Mouse (Mus musculus) embryonic facial prominence, embryonic 11.5 days (tissue): ENCODE measurements at regions not wholly inside any gene's neighbourhood (a gene's known extent, or its start where the extent isn't known, plus 50 kb on each side); places are given as distances from the start of the nearest gene placed in this dataset.

Source experiments
- ATAC-seq: fragments of 200-750 bp; cut with Nextera tagmentation; replicated peaks from 2 replicates; pipeline ENCODE4 v1.8.0; 2017; ENCODE audit warnings: low read depth; ENCODE audit not compliant: insufficient number of reproducible peaks, low FRiP score, low TSS enrichment
- DNase-seq: peaks from one replicate; pipeline ENCODE4 v3.0.0-alpha.2; 2015; ENCODE audit warnings: low spot score
- H3K27ac ChIP-seq: fragments of 300-500 bp; sonication (generic); replicated peaks from 2 replicates; pipeline ENCODE4 v1.5.1; 2014; ENCODE audit warnings: mild to moderate bottlenecking, low read depth, low read length, control low read depth
- H3K27me3 ChIP-seq: fragments of 300-500 bp; sonication (generic); 2 replicates; pipeline ENCODE4 v1.6.1; 2014; ENCODE audit warnings: mild to moderate bottlenecking, low read length, moderate library complexity, mixed read lengths; ENCODE audit not compliant: control insufficient read depth, insufficient read depth
- H3K36me3 ChIP-seq: fragments of 300-500 bp; sonication (generic); replicated peaks from 2 replicates; pipeline ENCODE4 v1.6.1; 2014; ENCODE audit warnings: low read depth, mild to moderate bottlenecking, low read length, moderate library complexity, mixed read lengths; ENCODE audit not compliant: control insufficient read depth, insufficient read depth
- H3K4me1 ChIP-seq: fragments of 300-500 bp; sonication (generic); 2 replicates; pipeline ENCODE4 v1.6.1; 2014; ENCODE audit warnings: low read length, mixed read lengths; ENCODE audit not compliant: control insufficient read depth, insufficient read depth
- H3K4me2 ChIP-seq: fragments of 300-500 bp; sonication (generic); 2 replicates; pipeline ENCODE4 v1.6.1; 2014; ENCODE audit warnings: low read depth, mild to moderate bottlenecking, control low read depth, low read length, moderate library complexity
- H3K4me3 ChIP-seq: fragments of 300-500 bp; sonication (generic); 2 replicates; pipeline ENCODE4 v1.5.1; 2014; ENCODE audit warnings: low read depth, low read length, control low read depth
- H3K9ac ChIP-seq: fragments of 300-500 bp; sonication (generic); replicated peaks from 2 replicates; pipeline ENCODE4 v1.6.1; 2014; ENCODE audit warnings: mild to moderate bottlenecking, control low read depth, low read length
- H3K9me3 ChIP-seq: fragments of 300-500 bp; sonication (generic); replicated peaks from 2 replicates; pipeline ENCODE4 v1.6.1; 2016; ENCODE audit warnings: mild to moderate bottlenecking, low read length, inconsistent platforms, mixed read lengths; ENCODE audit not compliant: control insufficient read depth
- WGBS: fragments of 180-500 bp; shearing (Covaris S2); extraction: QIAGEN DNeasy Blood & Tissue Kit; methylation state at CpG from one replicate; pipeline ENCODE4 v1.1.7; 2014; 5-methylcytosine and 5-hydroxymethylcytosine counted together

DNA sequence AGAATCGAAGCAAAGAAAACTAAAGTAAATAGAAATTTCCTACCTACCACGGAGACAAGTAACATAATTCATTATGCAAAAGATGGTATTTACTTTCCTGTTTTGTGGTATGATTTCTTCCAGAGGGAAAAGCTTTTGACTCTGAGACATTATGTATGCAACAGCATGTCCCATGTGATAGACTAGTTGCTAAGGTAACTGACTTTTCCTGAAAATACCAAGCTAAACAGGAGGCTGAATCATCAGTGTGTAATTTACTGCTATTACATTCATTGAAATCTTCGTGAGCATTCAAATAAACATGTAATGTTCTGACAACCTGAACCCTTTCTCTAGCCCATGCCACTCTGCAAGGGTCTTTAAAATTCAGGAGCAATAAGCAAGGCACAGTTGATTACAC is 118.6 kb upstream of the P2ry1 start:
- no peak overlapping the region for H3K4me2 ChIP-seq
- WGBS = 57% methylated on average over 3 of the region's 3 CpGs
- H3K27me3 ChIP-seq = no peaks in the 10 kb centered on the region
- DNase-seq (no peak), ATAC-seq (no peak)
- H3K36me3 ChIP-seq = no peaks in the 10 kb centered on the region
- no peak overlapping the region for H3K27ac ChIP-seq
- no peaks in the 10 kb centered on the region; the same call in 1 of the 2 replicates for H3K4me1 ChIP-seq
- no peak overlapping the region for H3K9ac ChIP-seq
- no peak overlapping the region for H3K4me3 ChIP-seq
- no peaks in the 10 kb centered on the region for H3K9me3 ChIP-seq

GRCm38 (mm10) chr3:60889191-60889861 is 113.3 kb upstream of the P2ry1 start:
- 90% methylated on average over 4 of the region's 4 CpGs for WGBS
- no peak overlapping the region for H3K4me3 ChIP-seq

DNA sequence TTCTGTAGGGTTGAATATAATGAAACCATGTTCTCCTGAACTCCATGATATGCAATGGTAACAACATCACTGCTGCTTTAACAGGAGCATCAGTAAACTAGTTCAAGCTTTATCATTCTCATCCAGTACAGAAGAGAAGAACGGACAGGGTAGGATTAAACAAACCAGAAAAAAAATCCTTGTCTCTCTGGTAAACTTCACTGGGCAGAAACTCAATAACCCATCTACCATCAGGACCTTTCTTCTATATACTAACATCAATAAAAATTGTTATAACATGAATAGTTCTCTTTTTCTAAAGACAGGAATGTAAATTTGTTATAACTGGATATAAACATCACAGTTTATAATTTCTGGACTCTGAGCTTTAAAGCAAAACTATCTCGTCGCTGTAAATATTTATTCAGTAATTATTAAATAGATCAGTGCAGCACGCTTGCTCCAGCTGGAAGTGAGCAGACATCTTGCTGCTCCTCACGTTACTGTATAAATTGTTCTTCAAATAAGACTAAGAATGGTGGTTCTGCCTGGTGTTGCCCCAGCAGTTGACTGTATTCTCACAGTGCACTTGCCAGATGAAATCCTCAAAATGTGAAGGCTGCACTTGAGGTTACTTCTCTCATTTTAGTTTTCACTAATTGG is 104.8 kb upstream of the P2ry1 start:
- H3K4me3 ChIP-seq = no peak overlapping the region
- H3K27ac ChIP-seq = no peak overlapping the region
- H3K9me3 ChIP-seq = no peaks in the 10 kb centered on the region
- H3K4me1 ChIP-seq = no peaks in the 10 kb centered on the region
- DNase-seq (no peak), ATAC-seq (no peak)
- no peak overlapping the region for H3K9ac ChIP-seq
- no peaks in the 10 kb centered on the region for H3K36me3 ChIP-seq
- H3K27me3 ChIP-seq = no peaks in the 10 kb centered on the region
- WGBS = 80% methylated on average over 5 of the region's 5 CpGs
- no peak overlapping the region for H3K4me2 ChIP-seq

More at GRCm38 (mm10) chr3:60889191-60889861, 113.3 kb upstream of the P2ry1 start:
- no peak for DNase-seq
- no peaks in the 10 kb centered on the region for H3K9me3 ChIP-seq
- no peak overlapping the region for H3K9ac ChIP-seq
- no peak overlapping the region for H3K4me2 ChIP-seq
- no peak overlapping the region for H3K27ac ChIP-seq
- H3K36me3 ChIP-seq = no peaks in the 10 kb centered on the region
- ATAC-seq = no peak
- no peaks in the 10 kb centered on the region for H3K4me1 ChIP-seq
- no peaks in the 10 kb centered on the region for H3K27me3 ChIP-seq

- ATAC-seq = no peak
Measured at GRCm38 (mm10) chr3:60898720-60899119, 103.9 kb upstream of the P2ry1 start.

GRCm38 (mm10) chr3:60901571-60901970 is 101.0 kb upstream of the P2ry1 start:
- Histone ChIP-seq H3K9ac (no peak overlapping the region), H3K36me3 (no peaks in the 10 kb centered on the region), H3K27me3 (no peaks in the 10 kb centered on the region), H3K4me2 (no peak overlapping the region), H3K27ac (no peak overlapping the region), H3K4me1 (no peaks in the 10 kb centered on the region), H3K9me3 (no peaks in the 10 kb centered on the region), H3K4me3 (no peak overlapping the region)
- DNase-seq (no peak), ATAC-seq (no peak)
- 81% methylated on average over 2 of the region's 2 CpGs for WGBS

More at GRCm38 (mm10) chr3:60898720-60899119, 103.9 kb upstream of the P2ry1 start:
- Histone ChIP-seq H3K4me3 (no peak overlapping the region), H3K9me3 (no peaks in the 10 kb centered on the region), H3K36me3 (no peaks in the 10 kb centered on the region), H3K27me3 (no peaks in the 10 kb centered on the region), H3K27ac (no peak overlapping the region), H3K4me2 (no peak overlapping the region), H3K4me1 (no peaks in the 10 kb centered on the region), H3K9ac (no peak overlapping the region)
- no peak for DNase-seq
- WGBS = 60% methylated on average over 1 of the region's 1 CpGs

DNA sequence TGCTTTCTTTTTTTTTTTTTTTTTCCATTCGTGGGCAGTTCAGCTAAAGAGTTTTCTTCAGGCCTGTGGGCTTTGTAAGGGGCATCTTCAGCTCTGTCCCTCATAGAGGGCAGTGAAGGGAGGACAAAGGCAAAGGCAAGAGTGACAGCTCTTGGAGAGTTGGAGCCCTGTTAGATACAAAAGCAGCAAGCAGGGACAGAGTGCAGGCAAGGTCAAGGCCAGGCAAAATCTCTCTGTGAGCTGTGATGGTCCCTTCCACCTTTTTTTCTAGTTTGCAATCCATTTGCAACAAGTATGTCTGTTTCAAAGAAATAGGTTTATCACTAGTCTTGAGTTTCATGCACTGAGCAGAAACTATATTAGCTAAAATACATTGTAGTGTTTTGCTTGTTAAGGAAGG is 86.2 kb upstream of the P2ry1 start:
- Histone ChIP-seq H3K4me2 (no peak overlapping the region), H3K4me1 (no peaks in the 10 kb centered on the region), H3K27ac (no peak overlapping the region), H3K9me3 (no peaks in the 10 kb centered on the region), H3K27me3 (no peaks in the 10 kb centered on the region), H3K9ac (no peak overlapping the region), H3K36me3 (no peaks in the 10 kb centered on the region), H3K4me3 (no peak overlapping the region)
- 64% methylated on average over 1 of the region's 1 CpGs for WGBS
- no peak for ATAC-seq
- DNase-seq = no peak

GRCm38 (mm10) chr3:60917271-60917670 is 85.3 kb upstream of the P2ry1 start:
- ATAC-seq (no peak), DNase-seq (no peak)
- 43% methylated on average over 3 of the region's 3 CpGs for WGBS
- H3K27me3 ChIP-seq = no peaks in the 10 kb centered on the region
- H3K9me3 ChIP-seq = no peaks in the 10 kb centered on the region
- no peaks in the 10 kb centered on the region for H3K36me3 ChIP-seq
- no peaks in the 10 kb centered on the region for H3K4me1 ChIP-seq
- H3K4me2 ChIP-seq = no peak overlapping the region
- H3K9ac ChIP-seq = no peak overlapping the region
- no peak overlapping the region for H3K4me3 ChIP-seq
- H3K27ac ChIP-seq = no peak overlapping the region

- no peaks in the 10 kb centered on the region for H3K27me3 ChIP-seq
- ATAC-seq = no peak
- no peak overlapping the region for H3K4me2 ChIP-seq
- H3K27ac ChIP-seq = no peak overlapping the region
- H3K4me1 ChIP-seq = no peaks in the 10 kb centered on the region
- 91% methylated on average over 9 of the region's 9 CpGs for WGBS
- H3K36me3 ChIP-seq = no peaks in the 10 kb centered on the region
- no peak overlapping the region for H3K9ac ChIP-seq
- DNase-seq = no peak
- no peak overlapping the region for H3K4me3 ChIP-seq
- H3K9me3 ChIP-seq = no peaks in the 10 kb centered on the region
Measured at GRCm38 (mm10) chr3:60926024-60926547, 76.5 kb upstream of the P2ry1 start.
